Mouse (Mus musculus) forelimb bud, embryonic 11.5 days (tissue): Measurements from ENCODE around the gene Aatk.

Experiments used
- DNase-seq: peaks from one replicate; pipeline ENCODE4 v3.0.0-alpha.2; 2012; ENCODE audit warnings: low read depth, low spot score

Aatk gene

DNA sequence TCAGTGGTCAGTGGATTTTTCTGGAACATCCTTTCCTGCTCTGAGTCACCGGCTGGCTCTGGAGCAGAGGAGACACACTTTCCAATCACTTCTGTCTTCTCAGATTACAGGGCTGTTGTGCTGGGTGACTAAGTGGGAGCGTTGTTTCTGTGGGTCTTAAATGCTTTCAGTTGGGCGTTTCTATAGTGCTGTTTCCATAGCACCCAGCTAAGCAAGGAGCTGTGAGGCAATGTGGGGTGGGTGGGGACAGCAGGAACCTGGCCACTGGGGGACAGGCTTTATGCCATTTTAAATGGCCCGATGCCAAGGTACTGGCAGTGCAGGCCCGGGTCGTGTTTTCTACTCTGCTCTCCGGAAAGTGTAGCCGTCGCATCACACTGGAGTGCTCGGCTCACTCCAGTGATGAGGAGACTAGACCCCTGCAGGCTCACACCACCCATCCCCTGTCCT, 57.8 kb downstream of the Aatk start:
- peak; percentile 18 for DNase-seq

DNA sequence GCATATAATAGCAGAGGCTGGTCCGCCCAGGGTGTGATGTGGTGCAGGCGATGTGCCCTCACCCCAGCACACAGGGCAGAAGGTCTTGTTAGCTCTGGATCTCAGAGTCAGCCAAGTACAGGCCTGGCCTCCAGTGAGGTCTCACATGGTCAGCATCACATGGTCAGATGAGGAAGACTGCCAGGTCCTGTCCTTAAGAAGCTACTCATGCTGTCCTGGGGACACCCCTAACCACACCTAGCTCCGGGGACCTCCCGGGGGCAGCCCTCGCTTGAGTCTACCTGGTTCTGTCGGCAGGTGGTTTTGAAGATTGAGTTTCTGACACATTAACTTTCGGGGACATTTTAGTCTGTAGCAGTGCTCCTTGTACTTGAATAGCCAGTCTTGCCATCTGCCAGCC, 58.6 kb downstream of the Aatk start:
- no peak for DNase-seq

DNA sequence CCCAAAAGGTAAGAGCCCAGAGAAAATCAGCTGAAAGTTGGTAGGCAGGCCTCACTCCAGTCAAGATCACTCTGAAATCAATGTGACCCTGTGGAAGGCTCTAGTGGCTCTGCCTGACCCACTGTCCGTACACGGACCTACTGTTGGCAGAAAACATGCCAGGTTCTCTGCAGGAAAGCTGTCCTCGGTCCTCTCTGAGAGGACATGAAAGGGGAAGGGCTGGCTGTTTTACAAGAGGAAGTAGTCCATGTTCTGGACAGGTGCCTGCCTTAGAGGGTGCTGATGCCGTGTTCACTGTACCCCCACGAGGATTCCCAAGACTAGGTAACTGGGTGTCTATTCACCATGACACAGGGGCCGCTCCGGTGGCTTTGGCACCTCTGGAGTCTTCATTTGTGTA, 59.1 kb downstream of the Aatk start:
- DNase-seq = no peak

DNA sequence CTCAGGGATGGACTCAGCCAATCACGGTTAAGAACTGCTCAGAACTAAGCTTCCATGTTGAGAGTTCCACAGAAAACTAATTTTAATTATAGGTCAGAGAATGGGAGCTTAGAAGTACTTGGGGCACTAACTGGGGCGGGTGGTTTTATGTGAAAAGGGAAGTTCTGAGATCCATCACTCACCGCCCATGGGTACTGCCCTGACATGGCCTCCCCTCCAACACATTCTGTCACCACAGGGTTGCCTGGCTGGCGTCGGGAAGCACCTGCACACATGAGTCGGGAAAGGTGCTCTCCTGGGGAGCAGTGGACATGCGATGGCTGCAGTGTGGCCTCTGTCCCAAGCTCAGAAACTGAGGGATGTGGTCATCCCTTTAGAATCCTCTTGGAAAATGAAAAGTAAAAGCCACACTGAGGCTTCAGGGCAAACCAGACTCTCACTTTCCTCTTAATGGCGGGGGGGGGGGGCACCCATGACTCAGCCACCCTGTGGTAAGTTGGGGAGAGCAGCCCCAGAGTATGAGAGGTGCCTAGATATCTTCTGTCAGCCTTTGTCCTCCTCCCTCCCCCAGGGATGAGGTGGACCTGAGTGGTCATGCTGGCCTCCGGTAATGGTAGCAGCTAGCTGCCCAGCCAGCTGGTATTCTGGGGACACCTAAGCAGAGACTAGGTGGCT, 60.1 kb downstream of the Aatk start:
- DNase-seq = no peak

DNA sequence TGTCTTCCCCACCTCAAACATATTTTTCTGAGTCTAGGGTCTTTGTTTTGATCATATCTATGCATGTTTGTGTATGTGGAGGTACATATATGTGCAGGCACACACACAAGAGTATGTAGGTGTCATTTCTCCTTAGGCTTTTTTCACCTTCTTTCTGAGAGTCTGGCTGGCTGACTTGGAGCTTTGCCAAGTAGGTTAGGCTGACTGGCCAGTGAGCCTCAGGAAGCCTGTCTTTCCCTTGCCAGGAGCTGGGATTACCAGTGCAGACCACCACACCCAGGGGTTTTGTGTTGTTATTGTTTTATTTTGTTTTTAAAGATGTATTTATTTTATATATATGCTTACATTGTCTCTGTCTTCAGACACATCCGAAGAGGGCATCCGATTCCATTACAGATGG, 63.8 kb downstream of the Aatk start:
- DNase-seq = no peak

DNA sequence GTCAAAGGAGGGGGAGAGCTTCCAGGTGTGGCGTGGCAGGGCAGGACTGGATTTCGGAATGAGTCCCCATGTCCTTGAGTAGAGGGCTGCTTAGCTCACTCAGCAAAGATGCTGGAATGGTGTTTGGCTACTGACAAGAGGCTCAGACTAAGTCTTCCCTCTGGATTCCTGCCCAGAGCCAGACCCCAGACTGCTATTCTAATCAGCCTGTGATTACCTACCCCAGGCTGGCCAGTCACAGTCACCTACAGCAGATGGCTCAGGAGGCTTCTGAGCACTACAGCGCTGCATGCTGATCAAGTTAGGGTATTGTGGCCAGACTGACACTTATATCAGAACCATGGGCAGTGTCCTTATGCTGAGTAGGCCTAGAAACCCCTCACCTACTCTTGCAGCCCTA, 64.7 kb downstream of the Aatk start:
- DNase-seq = no peak

DNA sequence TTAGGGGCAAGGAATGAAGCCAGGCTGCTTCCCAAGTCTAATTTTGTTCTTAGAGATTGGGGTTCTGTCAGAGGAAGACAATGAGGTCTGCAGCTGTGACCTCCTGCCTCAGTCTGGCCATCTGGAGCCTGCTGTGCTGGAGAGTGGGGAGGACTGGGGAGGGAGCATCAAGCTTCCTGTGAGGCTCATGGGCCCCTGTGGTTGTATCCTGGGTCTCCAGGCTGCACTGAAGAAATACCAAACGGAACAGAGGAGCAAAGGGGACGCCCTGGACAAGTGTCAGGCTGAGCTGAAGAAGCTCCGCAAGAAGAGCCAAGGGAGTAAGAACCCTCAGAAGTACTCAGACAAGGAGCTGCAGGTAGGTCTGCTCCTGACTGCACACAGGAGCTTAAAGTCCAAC, 65.2 kb downstream of the Aatk start:
- DNase-seq = no peak

DNA sequence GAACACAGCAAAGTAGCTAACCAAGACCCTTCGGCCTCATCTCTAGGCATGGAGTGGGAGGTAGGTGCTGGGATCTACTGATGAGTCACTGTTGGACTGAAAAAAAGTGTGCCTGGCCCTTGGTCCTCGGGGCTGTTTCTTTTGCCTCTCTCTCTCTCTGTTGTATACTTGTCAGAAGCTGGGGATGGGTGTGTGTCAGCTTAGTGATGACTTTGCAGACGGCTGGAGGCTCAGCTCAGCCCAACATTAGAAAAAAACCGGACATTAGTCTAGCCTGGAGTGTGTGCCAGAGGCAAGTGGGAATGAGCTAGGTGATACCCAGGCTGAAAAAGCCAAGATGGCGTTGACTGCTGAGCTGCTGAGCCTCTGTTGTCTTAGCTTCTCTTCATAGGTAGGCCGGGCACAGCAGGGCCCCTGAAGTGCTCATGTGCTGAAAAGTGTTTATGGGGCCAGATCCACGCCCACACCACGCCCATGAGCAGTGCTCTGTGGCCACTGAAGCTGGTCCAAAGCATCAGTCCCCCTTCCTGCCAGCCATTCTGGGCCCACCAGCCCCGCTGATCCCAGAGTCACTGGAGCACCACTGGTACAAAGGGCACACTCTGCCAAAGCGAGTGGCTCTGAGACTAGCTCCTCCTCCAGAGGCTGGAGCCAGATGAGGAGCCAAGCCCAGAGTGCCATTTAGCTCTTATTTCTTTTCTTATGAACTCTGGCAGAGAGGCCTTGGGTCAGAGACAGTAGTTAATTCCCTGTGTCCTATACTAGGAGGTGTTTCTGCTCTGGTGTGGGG, 67.2 kb downstream of the Aatk start:
- no peak for DNase-seq

DNA sequence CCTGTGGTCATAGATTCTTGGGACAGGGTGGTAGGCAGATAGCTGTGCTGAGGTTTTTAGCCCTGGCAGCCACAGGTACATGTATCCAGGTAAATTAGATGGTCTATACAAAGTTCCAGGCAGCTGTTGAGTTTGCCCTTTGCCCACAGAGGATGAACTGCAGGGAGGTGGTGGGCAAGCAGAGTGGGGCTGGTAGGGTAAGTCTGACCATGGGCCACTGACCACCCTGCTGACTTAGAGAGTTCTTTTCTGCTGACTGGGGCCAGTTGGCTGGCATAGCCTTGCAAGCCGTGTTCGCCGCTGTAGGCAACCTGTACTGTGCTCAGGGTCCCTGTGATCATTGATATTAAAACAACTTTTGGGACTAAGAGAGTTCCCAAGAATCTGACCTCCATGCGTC, 68.3 kb downstream of the Aatk start:
- no peak for DNase-seq

DNA sequence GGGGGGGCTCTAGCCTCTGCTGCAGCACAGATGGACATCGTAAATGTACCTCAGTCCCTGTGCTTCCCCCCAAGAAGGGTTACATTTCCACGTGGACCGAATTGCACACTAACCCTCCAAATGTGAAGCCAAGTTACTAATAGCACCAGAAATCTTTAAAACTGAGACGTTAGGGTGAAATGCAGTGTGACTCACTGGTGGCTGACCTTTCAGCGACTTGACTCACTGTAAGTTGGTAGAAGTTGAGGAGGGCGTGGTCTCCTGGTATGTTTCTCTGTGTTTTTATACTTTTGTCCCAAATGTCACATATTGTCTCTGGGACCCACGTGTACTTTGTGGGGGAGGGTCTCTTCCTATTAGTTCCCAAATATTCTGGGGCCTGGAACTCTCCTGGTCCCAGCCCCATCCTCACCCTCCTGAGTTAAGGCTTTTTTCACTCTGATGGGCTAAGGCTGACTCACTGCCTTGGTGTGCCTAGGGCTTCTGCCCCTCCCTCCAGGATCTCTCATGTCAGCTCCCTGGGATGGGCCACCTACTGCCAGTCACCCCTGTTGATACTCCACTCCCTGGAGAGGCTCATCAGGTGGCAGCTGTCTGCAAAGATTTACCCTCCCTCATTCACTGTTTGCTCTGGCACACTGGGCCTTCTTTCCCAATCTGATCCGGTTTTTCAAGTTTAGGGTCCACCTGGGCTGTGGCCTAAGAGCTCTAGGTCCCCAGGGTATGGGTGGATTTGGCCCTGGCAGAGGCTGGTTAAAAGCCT, 71.0 kb downstream of the Aatk start:
- DNase-seq = no peak

DNA sequence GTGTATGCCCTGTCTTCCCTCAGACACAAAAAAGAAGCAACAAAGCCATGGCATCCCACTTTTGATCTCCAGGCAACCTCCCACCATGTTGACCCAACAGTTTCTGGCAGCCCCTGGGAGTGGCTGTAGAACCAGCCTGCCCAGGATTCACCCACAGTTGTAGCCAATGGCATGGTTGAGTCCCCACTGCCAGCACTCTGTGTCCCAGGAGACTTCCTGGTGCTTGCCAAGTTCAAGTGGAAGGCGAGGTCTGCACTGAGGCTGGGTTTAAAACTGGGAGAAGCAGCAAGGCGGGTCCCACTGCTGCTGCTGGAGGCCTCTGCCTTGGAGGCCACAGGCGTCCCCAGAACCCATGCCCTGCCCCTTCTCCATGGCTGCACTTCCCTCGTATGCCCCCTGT, 73.2 kb downstream of the Aatk start:
- no peak for DNase-seq

DNA sequence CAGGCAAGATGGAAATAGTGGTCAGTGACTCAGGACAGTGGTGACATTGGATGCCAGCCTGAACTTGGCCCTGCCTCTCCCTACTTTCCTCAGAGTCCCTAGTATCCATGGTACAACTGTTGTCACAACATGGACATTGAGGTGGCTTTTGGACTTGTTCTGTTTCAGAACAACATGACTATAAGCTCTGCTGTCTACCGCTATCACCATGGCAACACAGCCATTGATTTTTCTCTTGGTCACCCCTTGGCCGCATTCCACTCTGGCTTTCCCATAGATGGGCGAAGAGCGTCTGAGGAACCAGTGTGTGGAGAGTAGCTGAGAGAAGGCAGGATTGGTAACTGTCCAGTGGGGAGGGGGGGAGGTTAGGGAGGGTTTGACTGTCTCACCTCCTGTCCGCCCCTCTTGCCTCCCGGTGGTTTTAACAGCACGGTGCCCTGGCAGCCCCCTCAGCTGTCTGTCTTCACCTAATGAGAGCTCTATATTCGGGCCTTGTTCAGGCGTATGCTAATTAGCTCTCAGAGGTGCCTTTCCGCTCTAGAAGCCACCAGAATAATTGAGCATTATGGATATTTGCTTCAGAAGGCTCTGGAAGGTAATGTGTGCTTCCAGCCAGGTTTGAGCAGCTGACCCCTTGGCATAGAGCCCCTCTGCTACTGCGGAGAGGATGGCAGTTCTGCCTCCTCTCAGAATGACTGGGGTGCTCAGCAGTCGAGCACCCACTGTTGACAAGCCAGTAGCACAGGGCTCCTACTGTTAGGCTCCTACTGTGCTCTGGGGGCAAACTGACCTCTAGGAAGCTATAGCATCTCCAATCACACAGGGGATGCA, 76.7 kb downstream of the Aatk start:
- DNase-seq = no peak

DNA sequence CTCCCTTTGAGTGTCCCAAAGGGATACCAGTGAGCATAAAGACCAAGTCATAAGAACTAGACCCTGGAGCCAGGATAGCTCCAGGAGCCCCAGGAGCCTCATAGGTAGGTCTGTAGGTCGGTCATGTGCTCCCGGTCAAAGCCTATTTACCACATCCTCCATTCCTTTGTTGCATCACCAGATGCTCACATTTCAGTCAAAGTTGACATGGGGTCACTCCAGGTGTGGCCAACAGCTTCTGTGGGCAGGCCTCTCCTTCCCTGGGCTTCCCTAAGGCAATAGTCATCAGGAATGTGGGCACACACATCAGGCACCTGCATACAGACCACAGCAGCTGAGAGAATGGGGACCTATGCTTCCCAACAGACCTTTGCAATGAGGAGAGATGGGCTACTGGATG, 79.1 kb downstream of the Aatk start:
- no peak for DNase-seq

DNA sequence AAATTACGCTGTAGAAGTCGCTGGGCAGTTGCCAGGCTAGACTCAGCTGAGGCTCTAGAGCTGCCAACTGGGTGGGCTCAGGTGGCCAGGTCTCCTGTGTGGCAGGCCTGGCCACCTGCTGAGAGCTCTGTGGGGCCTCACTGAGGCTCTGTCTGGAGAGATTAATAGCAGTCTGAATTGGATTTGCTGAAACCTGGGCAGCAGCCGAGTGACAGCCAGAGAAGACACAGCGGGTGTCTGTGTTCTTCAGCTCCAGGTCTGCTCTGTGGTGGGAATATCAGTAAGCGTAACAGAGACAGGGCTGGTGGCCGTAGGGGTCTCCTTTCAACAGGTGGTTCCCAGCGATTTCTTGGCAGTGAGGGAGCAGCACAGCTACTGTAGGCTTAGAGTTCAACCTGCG, 79.6 kb downstream of the Aatk start:
- no peak for DNase-seq

DNA sequence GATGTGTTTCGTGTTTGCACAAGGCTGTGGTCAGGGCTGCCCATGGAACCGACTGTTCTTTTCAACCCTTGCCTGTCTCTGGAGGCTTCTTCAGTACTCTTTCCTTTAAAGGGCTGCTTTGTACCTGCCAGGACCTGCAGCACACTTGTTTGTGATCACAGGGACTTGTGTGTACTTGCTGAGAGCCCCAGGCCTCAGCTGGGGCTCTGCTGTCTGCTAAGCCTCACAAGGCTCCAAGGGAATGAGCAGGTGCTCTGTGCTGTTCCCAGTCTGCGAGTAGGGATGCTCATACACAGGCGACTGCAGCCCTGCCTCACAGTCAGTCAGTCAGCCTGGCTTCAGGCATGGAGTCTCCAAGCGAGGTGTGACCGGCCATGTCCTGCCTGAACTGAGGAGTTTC, 80.7 kb downstream of the Aatk start:
- DNase-seq = peak; percentile 52

DNA sequence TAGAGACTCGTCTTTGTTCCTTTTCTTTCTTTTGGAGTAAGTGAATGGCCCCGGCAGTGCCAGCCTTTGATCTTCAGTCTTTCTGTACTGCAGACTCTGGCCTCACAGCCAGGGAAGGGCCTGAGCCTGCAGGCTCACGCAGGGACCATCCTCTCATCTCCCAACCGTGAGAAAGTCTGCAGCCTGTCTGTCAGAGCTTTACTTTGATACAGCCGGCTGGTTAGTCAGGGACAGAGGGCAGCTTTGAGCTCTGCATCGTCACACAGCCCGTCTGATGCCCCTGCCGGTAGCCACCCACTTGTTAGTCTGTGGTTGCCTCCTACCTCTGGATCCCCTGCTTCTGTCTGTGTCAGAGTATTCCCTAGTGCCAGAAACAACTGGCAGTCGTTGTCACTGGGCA, 81.9 kb downstream of the Aatk start:
- no peak for DNase-seq

DNA sequence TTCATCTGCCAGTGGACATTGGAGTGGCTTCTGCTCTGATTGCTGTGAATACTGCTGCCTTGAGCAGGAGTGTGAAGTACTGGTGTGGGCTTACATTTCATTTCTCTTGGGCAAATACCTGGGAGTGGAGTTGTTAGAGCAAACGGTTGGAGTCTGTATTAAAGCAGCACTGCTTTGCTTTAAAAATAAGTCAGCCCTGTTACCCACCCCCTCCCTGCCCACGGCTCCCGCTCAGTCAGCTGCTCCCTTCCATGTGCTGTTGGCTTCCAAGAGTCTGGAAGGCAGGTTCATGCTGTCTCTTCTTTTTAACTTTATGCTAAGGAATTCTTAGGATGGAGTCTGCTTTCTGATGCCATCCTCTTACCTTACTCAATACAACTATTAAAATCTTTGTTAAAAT, 85.5 kb downstream of the Aatk start:
- DNase-seq = no peak

DNA sequence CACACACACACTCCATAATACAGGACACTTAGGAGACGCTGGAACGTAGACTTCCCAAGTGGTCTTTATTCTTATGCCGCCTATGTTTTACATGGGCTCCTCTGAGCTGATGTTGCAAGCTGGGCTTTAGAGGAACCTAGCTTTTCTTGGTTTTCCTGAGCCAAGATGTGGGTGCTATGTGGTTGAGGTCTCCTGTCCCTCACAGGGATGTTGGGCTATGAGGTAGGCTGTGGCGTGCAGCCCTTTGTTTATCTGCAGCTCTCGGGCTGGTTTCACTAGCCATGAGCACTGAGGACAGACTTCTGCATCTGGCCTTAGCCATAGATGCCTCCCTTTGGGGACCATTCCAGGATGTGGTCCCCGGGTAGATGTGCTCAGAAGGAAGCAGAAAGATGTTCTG, 86.3 kb downstream of the Aatk start:
- no peak for DNase-seq

DNA sequence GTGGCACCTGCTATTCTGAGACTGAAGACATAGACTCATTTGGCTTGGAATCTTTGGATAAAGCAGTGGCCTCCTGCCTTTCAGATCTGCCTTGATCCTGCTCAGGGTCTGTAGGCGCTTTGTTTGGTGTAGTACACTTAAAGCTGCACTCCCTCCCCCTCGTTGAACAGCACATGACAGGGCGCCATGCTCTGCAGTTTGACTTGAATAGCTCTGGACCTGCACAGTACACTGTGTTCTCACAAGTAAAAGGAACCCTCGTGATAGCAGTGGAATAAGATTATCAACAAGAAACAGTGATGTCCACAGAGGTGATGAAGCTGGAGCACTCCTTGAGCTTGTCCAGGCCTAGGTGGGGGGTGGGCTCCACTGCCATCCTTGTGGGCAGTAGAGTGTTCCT, 87.3 kb downstream of the Aatk start:
- DNase-seq = no peak

DNA sequence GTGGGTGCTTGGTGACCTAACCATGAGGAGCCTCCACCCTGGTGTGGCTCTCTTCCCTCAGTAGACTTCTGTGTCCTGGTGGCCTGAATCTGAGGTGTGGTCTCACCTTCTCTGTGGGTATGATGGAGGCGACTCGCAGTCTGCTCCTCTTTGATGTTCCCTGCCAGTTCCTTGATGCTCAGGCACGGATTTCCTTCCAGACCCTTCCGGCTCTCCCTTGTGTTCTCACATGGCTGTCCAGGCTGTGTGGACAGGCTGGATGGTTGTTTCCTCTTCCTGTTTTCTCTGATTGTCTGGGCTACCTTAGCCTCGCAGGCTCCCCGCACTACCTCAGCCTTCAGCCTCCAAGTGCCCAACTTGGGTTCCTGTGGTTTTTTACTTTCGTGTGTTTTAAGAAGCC, 88.1 kb downstream of the Aatk start:
- DNase-seq = no peak
